Mouse (Mus musculus): ENCODE results near the gene Pbx4. TPM values are rescaled to one million over a fixed set of nuclear protein-coding genes. Genes with fewer than 3 reads are reported as not detected.

Pbx4 gene
- total RNA-seq, 2 experiments from 2014 or later, result 13.3 to 13.6 TPM

DNA sequence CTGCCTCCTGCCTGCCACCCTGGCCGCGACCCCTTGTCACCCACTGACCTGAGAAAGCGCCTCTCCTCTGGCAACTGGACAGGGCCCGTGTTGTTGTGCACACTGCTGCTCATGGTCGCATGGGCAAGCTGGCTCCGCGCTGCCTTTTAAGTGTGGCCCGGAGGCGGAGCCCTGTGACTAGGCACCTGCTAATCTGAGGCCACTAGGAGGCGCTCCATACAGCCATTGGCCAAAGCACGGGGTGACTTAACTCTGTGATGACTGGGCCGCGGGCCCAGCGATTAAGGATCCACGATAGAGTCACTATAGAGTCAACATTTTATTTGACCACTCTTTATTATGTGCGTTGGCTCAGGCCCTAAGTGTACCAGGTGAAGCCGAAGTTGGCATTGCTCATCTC lies 61.6 kb downstream of the Pbx4 start:
- peak in 1 of 2 experiments; percentile 60 for DNase-seq (ENCODE audit: extremely low spot score in 1 of 2, low spot score in 1 of 2)

DNA sequence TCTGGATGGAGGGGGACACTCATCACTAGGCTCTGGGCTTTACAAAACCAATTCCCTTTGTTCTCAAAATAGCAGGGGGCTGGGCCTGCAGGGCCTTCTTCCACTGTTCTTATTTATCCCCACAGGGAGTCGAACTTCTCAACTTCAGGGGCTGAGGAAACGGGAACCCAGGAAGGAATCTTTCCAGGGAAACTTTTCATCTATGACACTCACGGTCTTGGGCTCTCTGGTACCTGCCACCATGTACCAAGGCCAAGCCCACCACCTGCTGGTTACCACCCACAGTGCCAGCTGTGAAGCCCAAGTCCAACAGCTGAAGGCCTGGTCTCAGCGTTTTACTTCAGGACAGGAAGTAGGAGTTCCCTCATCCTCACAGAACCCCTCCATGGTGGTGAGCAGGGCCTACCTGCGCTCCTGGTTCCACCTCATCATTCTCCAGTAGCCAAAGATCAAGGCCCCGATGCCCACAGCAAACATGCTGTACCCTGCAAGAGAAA lies 62.6 kb downstream of the Pbx4 start:
- no peak for DNase-seq (ENCODE audit: extremely low spot score in 1 of 2, low spot score in 1 of 2)

DNA sequence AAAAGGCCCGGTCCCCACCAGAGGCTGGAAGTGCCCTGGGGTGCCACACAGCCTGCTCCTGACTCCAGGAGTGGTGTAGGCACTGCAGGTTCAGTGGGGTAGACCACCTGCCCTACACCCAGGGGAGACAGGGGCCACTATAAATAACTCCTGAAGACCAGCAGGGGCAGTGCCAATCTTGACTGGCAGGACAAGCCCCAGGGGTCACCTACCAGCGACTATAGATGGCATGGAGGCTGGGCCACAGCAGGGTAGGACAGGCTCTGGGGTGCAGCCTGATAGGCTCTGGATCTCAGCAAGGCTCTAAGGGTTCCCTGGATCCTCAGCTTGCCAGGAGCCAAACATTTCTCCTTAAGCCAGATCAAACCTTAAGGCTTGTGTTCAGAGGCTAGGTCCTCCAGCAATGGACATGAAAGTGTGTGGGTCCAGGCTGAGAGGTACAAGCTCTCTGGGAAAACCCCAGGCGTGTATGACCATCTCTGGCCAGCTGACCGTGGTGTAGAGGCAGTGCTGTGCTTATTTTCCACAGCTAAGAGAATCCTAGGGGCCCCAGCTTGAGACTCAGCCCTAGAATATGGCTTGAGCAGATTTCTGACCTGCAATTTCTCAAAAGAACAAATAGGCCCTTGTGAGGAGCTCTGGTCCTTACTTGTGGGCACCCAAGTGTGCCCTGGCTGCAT lies 63.6 kb downstream of the Pbx4 start:
- DNase-seq (ENCODE audit: extremely low spot score in 1 of 2, low spot score in 1 of 2), result no peak

DNA sequence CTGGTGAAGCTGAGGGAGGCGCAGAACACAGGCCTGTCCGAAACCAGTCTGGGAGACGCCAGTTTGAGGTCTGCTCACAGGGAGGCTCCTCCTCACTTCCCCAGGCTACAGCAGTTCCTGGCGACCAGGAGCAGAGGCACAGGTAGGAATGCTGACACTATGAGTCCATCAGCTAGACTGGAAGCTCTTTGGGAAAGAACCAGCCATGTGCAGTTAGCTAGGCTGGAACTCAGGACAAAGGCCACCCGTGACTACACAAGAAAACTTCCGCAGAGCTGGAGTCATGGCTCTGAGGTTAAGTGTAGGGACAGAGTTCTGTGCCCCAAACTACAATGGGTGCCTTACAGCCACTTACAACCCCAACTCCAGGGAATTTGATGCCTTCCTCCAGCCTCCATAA lies 65.6 kb downstream of the Pbx4 start:
- DNase-seq (ENCODE audit: extremely low spot score in 1 of 2, low spot score in 1 of 2), result no peak

DNA sequence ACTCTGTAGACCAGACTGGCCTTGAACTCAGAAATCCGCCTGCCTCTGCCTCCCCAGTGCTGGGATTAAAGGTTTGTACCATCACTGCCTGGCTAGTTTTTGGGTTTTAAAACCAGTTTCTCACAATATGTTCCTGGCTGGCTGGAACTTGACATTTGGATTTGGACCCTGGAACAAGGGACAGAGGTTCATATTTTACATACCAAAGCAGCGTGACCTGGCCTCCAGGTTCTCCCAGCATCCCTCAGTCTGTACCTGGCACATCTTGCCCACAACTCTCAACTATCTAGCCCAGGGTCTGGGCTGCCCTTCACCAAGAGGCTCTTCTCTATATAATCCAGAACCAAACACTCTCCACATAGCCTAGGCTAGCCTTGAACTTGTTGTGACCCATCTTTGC lies 67.6 kb downstream of the Pbx4 start:
- DNase-seq (ENCODE audit: extremely low spot score in 1 of 2, low spot score in 1 of 2), result no peak

DNA sequence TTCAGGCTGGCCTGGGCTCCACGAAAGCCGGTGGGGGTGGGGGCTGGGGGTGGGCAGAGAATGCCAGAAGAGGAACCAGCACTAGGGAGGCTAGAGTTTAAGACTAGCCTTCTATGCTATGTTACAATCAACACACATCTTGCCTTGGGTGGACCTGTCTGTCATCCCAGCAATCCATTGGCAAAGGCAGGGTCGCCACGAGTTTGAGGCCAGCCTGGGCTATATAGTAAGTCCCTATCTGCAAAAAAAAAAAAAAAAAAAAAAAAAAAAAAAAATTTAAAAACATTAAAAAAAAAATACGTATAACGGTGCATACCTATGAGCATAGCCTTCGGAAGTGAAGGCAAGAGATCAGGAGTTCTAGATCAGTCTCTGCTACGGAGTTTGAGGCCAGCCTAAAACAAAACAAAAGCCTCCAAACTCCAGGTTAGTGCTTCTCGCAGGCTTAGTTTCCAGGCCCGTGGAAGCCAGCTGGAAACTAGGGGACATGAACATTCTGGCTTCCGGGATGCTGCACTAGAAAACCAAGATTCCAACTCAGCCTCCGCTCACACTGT lies 68.7 kb downstream of the Pbx4 start:
- no peak for DNase-seq (ENCODE audit: extremely low spot score in 1 of 2, low spot score in 1 of 2)

DNA sequence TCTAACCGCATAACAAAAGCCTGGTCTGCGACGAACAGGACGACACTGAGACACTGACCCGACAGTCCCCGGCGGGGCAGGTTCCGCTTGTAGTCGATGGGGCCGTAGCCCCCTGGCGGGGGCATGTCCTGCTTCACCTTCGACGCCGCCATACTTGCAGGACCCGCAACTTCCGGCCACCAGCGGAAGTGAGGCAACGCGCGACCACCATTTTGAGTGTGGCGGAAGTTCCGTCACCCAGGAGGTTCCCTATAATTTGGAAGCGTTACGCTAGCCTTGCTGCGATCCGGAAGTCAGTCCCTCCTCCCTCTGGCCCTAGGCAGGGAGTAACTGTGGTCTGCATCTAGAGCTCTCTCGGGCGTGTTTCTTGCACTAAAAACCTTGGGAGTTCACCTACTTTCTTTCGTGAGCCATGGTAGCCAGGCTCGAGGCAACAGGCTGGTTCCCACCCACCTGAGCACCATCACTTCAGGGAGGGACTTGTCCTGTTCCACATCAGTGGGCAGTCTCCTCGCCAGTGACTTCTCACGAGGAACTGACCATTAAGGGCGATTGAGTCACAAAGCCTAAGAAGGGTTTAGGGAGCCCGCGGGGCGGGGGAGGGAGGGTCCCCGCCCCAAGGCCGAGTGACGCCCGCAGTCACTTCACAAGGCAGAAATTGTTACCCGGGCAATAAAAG lies 69.3 kb downstream of the Pbx4 start:
- DNase-seq (ENCODE audit: extremely low spot score in 1 of 2, low spot score in 1 of 2), result peak; percentile 94

DNA sequence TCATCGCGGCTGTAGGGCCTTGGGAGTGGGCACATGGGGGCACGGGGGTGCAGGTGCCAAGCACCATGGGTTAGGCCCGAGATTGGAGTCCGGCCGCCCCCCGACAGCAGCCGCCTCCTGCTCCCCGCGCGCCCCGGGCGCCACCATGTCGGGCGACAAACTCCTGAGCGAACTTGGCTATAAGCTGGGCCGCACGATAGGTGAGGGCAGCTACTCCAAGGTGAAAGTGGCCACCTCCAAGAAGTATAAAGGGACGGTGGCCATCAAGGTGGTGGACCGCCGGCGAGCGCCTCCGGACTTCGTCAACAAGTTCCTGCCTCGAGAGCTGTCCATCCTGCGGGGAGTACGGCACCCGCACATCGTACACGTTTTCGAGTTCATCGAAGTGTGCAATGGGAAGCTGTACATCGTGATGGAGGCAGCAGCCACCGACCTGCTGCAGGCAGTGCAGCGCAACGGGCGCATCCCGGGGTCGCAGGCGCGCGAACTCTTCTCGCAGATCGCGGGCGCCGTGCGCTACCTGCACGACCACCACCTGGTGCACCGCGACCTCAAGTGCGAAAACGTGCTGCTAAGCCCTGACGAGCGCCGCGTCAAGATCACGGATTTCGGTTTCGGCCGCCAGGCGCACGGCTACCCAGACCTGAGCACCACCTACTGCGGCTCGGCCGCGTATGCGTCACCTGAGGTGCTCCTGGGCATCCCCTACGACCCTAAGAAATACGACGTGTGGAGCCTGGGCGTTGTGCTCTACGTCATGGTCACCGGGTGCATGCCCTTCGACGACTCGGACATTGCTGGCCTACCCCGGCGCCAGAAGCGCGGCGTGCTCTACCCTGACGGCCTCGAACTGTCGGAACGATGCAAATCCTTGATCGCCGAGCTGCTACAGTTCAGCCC lies 70.1 kb downstream of the Pbx4 start, which contains the start of the genes Tssk6, Ndufa13 and Yjefn3:
Gene Tssk6 (plus strand): TSS at position 22 of the 900 bp plus-strand sequence.
Gene Ndufa13 (minus strand): TSS at position 396 of the 900 bp plus-strand sequence.
Gene Yjefn3 (minus strand): TSS at position 550 of the 900 bp plus-strand sequence.
- DNase-seq (ENCODE audit: extremely low spot score in 1 of 2, low spot score in 1 of 2), result peak in 1 of 2 experiments; percentile 30

DNA sequence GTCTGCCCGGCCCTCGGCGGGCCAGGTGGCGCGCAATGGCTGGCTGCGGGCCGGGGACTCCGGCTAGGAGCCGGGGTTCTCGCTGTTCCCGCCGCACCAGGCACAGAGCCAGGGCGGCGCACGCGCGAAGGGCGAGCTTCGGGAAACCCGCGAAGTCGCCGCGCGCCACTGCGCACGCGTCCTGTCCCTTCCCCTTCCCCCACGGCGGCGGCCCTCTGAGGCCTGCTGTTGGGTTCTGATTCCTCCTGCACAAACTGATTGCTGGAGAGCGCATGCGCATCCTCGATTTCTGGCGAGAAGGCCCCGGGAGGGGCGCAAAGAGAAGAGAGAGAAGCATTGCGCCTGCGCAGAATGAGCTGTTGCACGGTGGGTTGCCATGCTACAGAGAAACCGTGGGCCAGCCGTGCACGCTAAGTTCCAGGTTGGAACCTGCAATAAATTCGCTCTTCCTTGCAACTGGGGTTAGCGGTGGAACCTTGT lies 70.8 kb downstream of the Pbx4 start:
- DNase-seq (ENCODE audit: extremely low spot score in 1 of 2, low spot score in 1 of 2), result peak; percentile 96 to 97

DNA sequence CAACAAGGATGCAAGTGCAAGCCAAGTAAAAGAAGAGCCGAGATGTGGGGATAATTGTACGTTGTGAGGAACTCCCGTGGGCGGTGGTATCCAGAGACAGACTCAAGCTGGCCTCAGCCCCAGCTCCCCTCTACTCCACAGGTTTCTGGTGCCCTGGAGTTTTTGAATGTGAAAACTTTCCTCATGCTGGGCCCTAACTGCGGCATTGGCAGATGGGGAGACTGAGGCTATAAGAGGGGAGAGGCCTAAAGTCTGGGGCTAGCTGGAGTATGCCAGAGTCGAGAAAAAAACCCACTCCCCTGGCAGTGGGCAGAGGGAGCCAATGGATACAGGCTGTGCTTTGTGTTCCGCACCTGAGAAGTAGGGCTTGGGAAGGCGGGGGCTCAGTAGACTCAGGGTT lies 71.8 kb downstream of the Pbx4 start:
- DNase-seq (ENCODE audit: extremely low spot score in 1 of 2, low spot score in 1 of 2), result no peak

DNA sequence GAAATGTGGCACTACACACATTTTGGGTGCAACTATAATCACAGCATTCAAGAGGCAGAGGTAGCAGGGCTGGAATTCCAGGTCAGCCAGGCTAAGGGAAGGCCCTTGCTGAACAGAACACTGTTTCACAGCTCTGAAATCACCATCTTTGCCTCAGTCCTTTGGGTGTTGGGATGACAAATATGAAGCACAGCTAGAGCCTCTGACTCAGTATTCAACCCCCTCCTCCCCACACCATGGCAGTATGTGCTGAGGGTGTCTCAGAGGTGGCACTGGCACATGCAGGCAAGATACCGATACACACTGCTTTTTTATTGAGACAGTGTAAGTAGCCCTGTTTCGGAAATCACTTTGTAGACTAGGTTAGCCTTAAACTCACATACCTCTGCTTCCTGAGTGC lies 74.0 kb downstream of the Pbx4 start:
- DNase-seq (ENCODE audit: extremely low spot score in 1 of 2, low spot score in 1 of 2), result no peak

DNA sequence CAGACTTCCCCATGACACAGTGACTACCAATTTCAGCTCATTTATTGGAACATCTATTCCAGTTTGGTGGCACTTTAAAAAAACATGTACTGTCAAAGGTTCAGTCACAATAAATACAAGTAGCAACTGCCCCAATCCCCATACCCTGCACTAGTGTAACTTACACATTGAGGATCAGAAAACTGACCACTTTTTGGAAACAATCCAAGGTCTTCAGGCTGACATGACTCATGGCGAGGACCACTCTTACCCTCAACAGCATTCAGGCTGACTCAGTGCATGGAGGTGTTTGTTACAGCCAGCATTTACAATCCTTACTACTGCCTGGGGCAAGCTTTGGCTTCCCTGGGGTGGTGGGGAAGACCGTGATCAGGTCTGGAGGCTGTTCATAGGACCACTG lies 74.8 kb downstream of the Pbx4 start:
- DNase-seq (ENCODE audit: extremely low spot score in 1 of 2, low spot score in 1 of 2), result no peak

DNA sequence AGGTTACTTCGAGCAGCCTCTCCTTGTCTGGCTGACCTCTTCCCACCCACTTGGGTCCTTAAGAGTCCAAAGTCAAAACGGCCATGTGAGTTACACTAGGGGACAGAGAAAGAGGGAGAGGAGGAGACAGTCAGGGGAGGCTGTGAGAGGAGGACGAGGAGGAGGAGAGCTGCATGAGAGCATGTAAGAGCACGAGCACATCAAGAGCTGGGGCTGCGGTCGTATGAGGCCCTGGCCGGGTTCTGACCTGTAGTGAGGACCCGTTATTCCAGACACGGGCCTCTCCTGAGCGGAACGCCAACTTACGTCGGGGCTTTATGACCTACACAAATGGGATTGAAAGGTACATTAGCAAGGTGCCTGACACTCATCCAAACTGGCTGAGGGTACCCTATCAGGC lies 79.6 kb downstream of the Pbx4 start:
- DNase-seq (ENCODE audit: extremely low spot score in 1 of 2, low spot score in 1 of 2), result no peak

DNA sequence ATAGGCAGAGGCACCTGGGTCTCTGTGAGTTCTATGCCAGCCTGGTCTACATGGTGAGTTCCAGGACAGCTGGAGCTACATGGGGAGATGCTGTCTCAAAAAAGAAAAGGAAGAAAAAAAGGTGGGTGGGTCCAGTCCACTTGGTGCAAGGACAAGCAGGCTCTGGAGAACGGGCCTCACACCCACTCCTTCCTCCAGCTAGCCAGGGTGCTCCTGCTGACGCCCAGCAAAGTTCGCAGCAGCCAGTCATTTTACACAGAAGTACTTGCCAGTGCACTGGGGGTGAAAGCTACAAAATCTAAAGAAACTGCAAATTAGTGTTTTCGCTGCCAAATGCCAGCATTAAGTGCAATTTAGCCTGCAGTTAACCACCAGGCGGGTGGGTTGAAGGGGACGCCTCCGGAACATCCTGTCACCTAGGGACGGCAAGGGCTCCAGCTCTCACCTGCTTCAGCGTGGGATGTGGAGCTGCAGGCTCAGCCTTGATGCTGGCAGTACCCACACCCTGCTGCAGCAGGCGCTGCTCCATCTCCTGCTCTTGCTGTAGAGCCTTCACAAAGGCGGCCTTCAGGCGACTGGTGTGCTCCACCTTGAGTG lies 80.3 kb downstream of the Pbx4 start:
- DNase-seq (ENCODE audit: extremely low spot score in 1 of 2, low spot score in 1 of 2), result no peak

DNA sequence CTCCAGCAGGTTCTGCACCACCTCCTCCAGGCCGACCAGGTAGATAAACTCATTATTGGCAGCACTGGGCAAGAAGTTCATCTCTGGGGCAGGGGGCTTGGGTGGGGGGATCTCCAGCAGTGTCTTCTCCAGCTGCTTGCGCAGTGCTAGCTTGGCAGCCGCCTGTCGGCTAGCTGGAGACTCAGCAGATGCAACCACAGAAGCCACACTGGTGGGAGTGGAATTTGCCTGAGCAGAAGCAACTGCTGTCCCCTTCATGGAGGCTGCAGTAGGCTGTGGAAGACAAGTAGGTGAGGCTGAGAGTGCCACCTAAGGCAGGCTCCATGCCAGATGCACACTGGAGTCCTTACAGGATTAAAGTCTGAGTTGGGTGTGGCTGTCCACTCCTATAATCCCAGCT lies 82.2 kb downstream of the Pbx4 start:
- DNase-seq (ENCODE audit: extremely low spot score in 1 of 2, low spot score in 1 of 2), result no peak

DNA sequence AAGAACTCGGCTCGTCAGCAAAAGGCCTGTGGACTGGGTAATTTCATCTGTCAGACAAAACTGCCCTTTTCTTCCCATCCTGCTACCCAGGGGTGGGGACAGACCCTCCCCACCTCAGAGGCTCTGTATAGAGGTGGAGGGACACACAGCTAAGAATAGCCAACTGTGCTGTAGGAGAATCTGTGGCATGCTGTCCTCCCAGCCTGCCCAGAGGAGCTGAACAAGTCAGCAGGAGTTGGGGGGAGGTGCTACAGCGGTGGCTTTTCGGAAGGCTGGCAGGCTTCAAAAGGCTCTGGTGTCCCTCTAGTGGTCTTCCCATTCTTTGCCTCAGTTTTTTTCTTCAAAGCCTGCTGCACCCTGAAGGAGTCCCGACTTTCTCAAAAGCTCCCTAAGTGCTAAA lies 83.5 kb downstream of the Pbx4 start:
- no peak for DNase-seq (ENCODE audit: extremely low spot score in 1 of 2, low spot score in 1 of 2)

DNA sequence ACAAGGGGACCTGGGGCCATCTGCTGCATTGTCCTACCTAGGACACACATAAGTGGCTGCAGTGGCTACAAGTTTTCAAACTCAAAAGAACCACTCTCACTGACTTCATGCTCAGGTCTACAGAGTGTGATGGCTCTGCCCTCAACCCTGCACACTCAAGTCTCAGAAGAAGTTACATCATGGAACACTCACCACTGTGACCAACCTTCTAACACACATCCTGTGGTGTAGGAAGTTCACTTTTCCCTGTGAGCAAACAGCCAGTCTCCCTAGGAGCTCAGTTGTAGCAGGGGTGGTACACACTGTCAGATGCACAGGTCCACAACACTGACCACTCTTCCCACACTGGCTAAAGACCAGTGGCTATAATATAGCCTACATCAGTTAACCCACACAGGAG lies 86.2 kb downstream of the Pbx4 start:
- DNase-seq (ENCODE audit: extremely low spot score in 1 of 2, low spot score in 1 of 2), result no peak

DNA sequence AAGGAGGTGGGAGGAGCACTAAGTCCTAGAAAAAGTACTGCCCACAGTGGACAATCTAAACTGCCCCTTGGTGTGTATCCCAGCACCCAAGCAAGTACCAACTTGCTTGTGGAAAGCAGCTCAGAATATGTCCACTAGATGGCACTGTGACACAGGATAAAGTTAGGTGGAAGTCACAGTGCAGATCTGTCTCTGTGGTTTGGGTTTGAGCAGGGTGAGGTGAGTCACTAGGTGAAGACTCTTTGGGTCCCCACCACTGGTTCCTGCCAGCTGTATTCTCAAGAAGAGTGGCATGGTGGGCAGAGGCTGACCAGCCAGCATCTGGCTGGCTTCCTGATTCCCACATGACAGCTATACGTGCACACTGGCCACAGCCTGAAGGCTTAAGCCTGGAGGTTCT lies 86.7 kb downstream of the Pbx4 start:
- DNase-seq (ENCODE audit: extremely low spot score in 1 of 2, low spot score in 1 of 2), result peak; percentile 61 to 77

DNA sequence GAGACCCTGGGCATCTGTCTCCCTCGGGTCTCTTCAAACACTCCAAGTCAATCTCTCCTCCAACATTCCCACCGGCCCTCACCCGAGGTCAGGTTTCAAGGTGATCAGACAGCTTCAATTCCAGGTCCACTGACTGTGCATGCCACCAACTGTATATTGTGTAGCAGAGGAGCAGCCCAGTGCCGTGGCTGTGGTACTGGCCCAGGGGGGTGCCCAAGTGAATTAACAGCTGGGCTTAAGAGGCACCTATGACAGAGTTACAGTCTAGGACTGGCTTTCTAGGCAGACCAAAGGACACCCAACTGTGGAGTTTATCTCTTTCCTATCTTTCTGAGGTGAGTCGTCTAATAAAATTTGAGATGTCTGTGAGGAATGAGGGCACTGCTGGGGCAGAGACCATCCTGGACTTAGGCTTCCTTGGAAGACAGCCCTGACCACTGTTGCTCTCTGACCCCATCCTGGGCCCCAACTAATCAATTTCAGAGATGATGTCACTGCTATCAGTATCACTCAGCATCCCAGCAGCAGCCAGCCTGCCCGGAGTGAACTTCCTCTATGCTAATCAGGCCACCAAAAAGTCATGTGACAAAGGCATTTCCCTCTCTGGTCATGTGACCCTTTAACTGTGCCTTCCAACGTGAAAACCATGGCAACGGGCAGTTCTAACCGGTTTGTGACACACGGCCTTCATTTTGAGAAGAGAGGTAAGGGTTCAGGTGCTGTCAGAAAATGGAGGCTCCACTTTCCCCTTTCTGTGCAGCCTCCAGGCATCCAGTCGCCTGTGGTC lies 87.8 kb downstream of the Pbx4 start:
- DNase-seq (ENCODE audit: extremely low spot score in 1 of 2, low spot score in 1 of 2), result no peak
